27 mouse cellular contexts compared by ENCODE assay signal in genomic region chr7:45179469-45179868, GRCm38 (mm10). TPM values are rescaled to one million over a fixed set of nuclear protein-coding genes. Genes with fewer than 3 reads are reported as not detected.
A peak's percentile ranks its signal among the peaks of the same experiment; 100 is the strongest.
DNase-seq lines count a peak whose midpoint lies in the region; ATAC-seq and TF ChIP-seq lines count a peak whose summit lies in the region.
"Had no signal": no experiment of that assay in that cellular context is flagged by ENCODE, and none has a peak within 500 bp of the region (broad histone marks: within the 10 kb centered on the region; RNA-seq: fewer than 3 reads in every experiment).

TSS of gene Gfy (minus strand) at chr7:45179569.

- peaks cover 100% of the 10 kb centered on the region for H3K27me3 ChIP-seq in embryonic facial prominence, embryonic 13.5 days
- H3K27me3 ChIP-seq in embryonic facial prominence, embryonic 10.5 days (replicated peaks; ENCODE audit: low read depth, poor library complexity, severe bottlenecking) = peaks cover 100% of the 10 kb centered on the region
- no peaks in the 10 kb centered on the region; the same call in 1 of the 2 replicates for H3K27me3 ChIP-seq in testis, adult 2 months (ENCODE audit: control insufficient read depth, insufficient read depth, low read length)
- peaks cover 100% of the 10 kb centered on the region for H3K27me3 ChIP-seq in embryonic facial prominence, embryonic 14.5 days (replicated peaks; ENCODE audit: control insufficient read depth, insufficient read depth, low read length)
- H3K27me3 ChIP-seq in embryonic facial prominence, embryonic 15.5 days = peaks cover 100% of the 10 kb centered on the region

- no peak within 1 kb of the TSS for H3K4me2 ChIP-seq in embryonic facial prominence, embryonic 13.5 days
- H3K4me2 ChIP-seq in embryonic facial prominence, embryonic 14.5 days (ENCODE audit: low read depth, low read length) = no peak within 1 kb of the TSS
- no peak within 1 kb of the TSS for H3K4me2 ChIP-seq in embryonic facial prominence, embryonic 15.5 days (replicated peaks)

- no peak for DNase-seq in embryonic facial prominence, embryonic 10.5 days (ENCODE audit: low spot score)
- DNase-seq in testis, postnatal 14 days (ENCODE audit: low spot score) = no peak
- no peak for DNase-seq in embryonic facial prominence, embryonic 14.5 days (ENCODE audit: low spot score)
- no peak for DNase-seq in left cerebral cortex, postnatal 36 days (ENCODE audit: low spot score in 2 of 2)
- DNase-seq in spleen, postnatal 4 days (ENCODE audit: low spot score in 2 of 2) = no peak
- DNase-seq: adrenal gland, adult 2 months; adrenal gland, adult 8-10 months; adrenal gland, postnatal 10 days; adrenal gland, postnatal 14 days; adrenal gland, postnatal 25 days; adrenal gland, postnatal 36 days; B cell, adult 2 months; cerebellum, adult 11 months; cerebellum, adult 11-12 months had no signal

- ATAC-seq in embryonic facial prominence, embryonic 13.5 days (ENCODE audit: insufficient number of reproducible peaks, insufficient read depth, low FRiP score, low TSS enrichment, low read depth) = no peak
- ATAC-seq in embryonic facial prominence, embryonic 14.5 days (ENCODE audit: low read depth) = 0 out of 2 replicates have a peak, but pooled peaks have one; percentile 15
- no peak for ATAC-seq in embryonic facial prominence, embryonic 15.5 days (ENCODE audit: insufficient number of reproducible peaks, low FRiP score, low TSS enrichment, low read depth)
- ATAC-seq: activated CD4-positive, CD25-positive, alpha-beta regulatory T cell, adult 4 months; CD4-positive, CD25-positive, alpha-beta regulatory T cell, adult 4 months; Patski had no signal

- intact Hi-C loops in left cerebral cortex, postnatal 36 days (cut with DNase I) = no loop called here

- H3K4me1 ChIP-seq in embryonic facial prominence, embryonic 13.5 days = peaks cover 30% of the 10 kb centered on the region
- H3K4me1 ChIP-seq in embryonic facial prominence, embryonic 10.5 days = peaks cover 47% of the 10 kb centered on the region
- peaks cover 38% of the 10 kb centered on the region for H3K4me1 ChIP-seq in testis, adult 2 months (ENCODE audit: control insufficient read depth, insufficient read depth, low read length)
- H3K4me1 ChIP-seq in embryonic facial prominence, embryonic 14.5 days (ENCODE audit: control insufficient read depth, insufficient read depth, low read length) = 0 out of 2 replicates have a peak, but pooled peaks cover 4% of the 10 kb centered on the region
- H3K4me1 ChIP-seq in embryonic facial prominence, embryonic 15.5 days = peaks cover 31% of the 10 kb centered on the region

- H3K9me3 ChIP-seq in embryonic facial prominence, embryonic 13.5 days = no peaks in the 10 kb centered on the region
- no peaks in the 10 kb centered on the region for H3K9me3 ChIP-seq in embryonic facial prominence, embryonic 10.5 days
- H3K9me3 ChIP-seq in embryonic facial prominence, embryonic 14.5 days (ENCODE audit: control insufficient read depth, low read length) = no peaks in the 10 kb centered on the region
- no peaks in the 10 kb centered on the region for H3K9me3 ChIP-seq in embryonic facial prominence, embryonic 15.5 days (replicated peaks)
- H3K9me3 ChIP-seq: G1E had no signal

- 22% methylated on average over 7 of the region's 7 CpGs for WGBS in embryonic facial prominence, embryonic 13.5 days
- 25% methylated on average over 7 of the region's 7 CpGs for WGBS in embryonic facial prominence, embryonic 10.5 days
- WGBS in embryonic facial prominence, embryonic 14.5 days = 29% methylated on average over 7 of the region's 7 CpGs
- WGBS in embryonic facial prominence, embryonic 15.5 days = 23% methylated on average over 7 of the region's 7 CpGs

- H3K4me3 ChIP-seq in embryonic facial prominence, embryonic 13.5 days = peak within 1 kb of the TSS; percentile 3; the same call in 1 of the 2 replicates
- H3K4me3 ChIP-seq in embryonic facial prominence, embryonic 10.5 days = no peak within 1 kb of the TSS
- H3K4me3 ChIP-seq in testis, adult 2 months (ENCODE audit: control insufficient read depth, low read depth, low read length) = peak within 1 kb of the TSS; percentile 46
- H3K4me3 ChIP-seq in embryonic facial prominence, embryonic 14.5 days (ENCODE audit: low read depth, low read length) = no peak within 1 kb of the TSS
- H3K4me3 ChIP-seq in embryonic facial prominence, embryonic 15.5 days (replicated peaks) = no peak within 1 kb of the TSS

- no peak within 1 kb of the TSS for H3K9ac ChIP-seq in embryonic facial prominence, embryonic 13.5 days
- H3K9ac ChIP-seq in embryonic facial prominence, embryonic 14.5 days (ENCODE audit: low read depth, low read length) = no peak within 1 kb of the TSS
- H3K9ac ChIP-seq in embryonic facial prominence, embryonic 15.5 days = no peak within 1 kb of the TSS

- TF ChIP-seq CTCF in testis, adult 2 months (IDR thresholded peaks at IDR 0.05; ENCODE audit: control insufficient read depth, insufficient read depth, insufficient replicate concordance, low read depth, low read length) = no peak

- no peak for TF ChIP-seq POLR2A in testis, adult 2 months (IDR thresholded peaks at IDR 0.05; ENCODE audit: control insufficient read depth, low read depth, low read length)

- no peak within 1 kb of the TSS for H3K27ac ChIP-seq in embryonic facial prominence, embryonic 13.5 days
- no peak within 1 kb of the TSS for H3K27ac ChIP-seq in embryonic facial prominence, embryonic 10.5 days (replicated peaks)
- no peak within 1 kb of the TSS for H3K27ac ChIP-seq in testis, adult 2 months (ENCODE audit: control insufficient read depth, insufficient read depth, low read depth, low read length)
- no peak within 1 kb of the TSS for H3K27ac ChIP-seq in embryonic facial prominence, embryonic 14.5 days (replicated peaks; ENCODE audit: low read depth, low read length)
- no peak within 1 kb of the TSS for H3K27ac ChIP-seq in embryonic facial prominence, embryonic 15.5 days (replicated peaks)

- H3K36me3 ChIP-seq in embryonic facial prominence, embryonic 13.5 days = no peaks in the 10 kb centered on the region
- H3K36me3 ChIP-seq in embryonic facial prominence, embryonic 10.5 days (replicated peaks) = no peaks in the 10 kb centered on the region
- H3K36me3 ChIP-seq in testis, adult 2 months (ENCODE audit: control insufficient read depth, insufficient read depth, low read length) = no peaks in the 10 kb centered on the region
- no peaks in the 10 kb centered on the region for H3K36me3 ChIP-seq in embryonic facial prominence, embryonic 14.5 days (ENCODE audit: control insufficient read depth, insufficient read depth, low read length)
- no peaks in the 10 kb centered on the region for H3K36me3 ChIP-seq in embryonic facial prominence, embryonic 15.5 days
- H3K36me3 ChIP-seq: G1E had no signal

RNA-seq across cellular contexts. Expression of gene Gfy, which starts in this region (rescaled TPM):
- polyA plus RNA-seq in embryonic facial prominence, embryonic 13.5 days (2015; fragmentation: Nextera tagmentation; extraction: Ambion mirVana) = 1.8 and 2.6 TPM in 2 replicates
- polyA plus RNA-seq in embryonic facial prominence, embryonic 10.5 days (2016; fragmentation: Nextera tagmentation; extraction: Ambion mirVana) = 0.10 and 0.29 TPM in 2 replicates
- polyA plus RNA-seq in testis, adult 2 months (2012; rRNA removed) = 3.9 and 5.4 TPM in 2 replicates
- polyA plus RNA-seq in embryonic facial prominence, embryonic 14.5 days (2014; fragmentation: Nextera tagmentation; extraction: Ambion mirVana) = 5.8 and 6.1 TPM in 2 replicates
- polyA plus RNA-seq in embryonic facial prominence, embryonic 15.5 days (2015; fragmentation: Nextera tagmentation; extraction: Ambion mirVana) = 5.5 and 13.4 TPM in 2 replicates
- total RNA-seq in left cerebral cortex, postnatal 36 days (2021) = under 1 TPM; 0.17 to 0.50 TPM
- total RNA-seq: adrenal gland, adult 18-20 months; adrenal gland, adult 2 months; adrenal gland, adult 8-10 months; adrenal gland, postnatal 10 days; adrenal gland, postnatal 14 days; adrenal gland, postnatal 25 days; adrenal gland, postnatal 36 days; adrenal gland, postnatal 4 days; CH12.LX; ES-E14; MEL had no signal
- polyA plus RNA-seq: activated CD4-positive, CD25-positive, alpha-beta regulatory T cell, adult 4 months; adrenal gland, adult 2 months; C2C12; CD4-positive, CD25-positive, alpha-beta regulatory T cell, adult 4 months; G1E; Patski had no signal

Comparison
In these comparisons a context has a peak if more than half of its experiments do, and no peak if none do; other contexts are left out.
1. H3K4me3 ChIP-seq: peak in embryonic facial prominence, embryonic 13.5 days (single experiment) and testis, adult 2 months (single experiment); none in embryonic facial prominence, embryonic 10.5 days (single experiment), embryonic facial prominence, embryonic 14.5 days (single experiment) and embryonic facial prominence, embryonic 15.5 days (single experiment).